Mouse (Mus musculus) gastrocnemius, adult 8-10 months (tissue): ENCODE measurements around the gene Car10. TPM values are rescaled to one million over a fixed set of nuclear protein-coding genes. Genes with fewer than 3 reads are reported as not detected.

Experiments used
- DNase-seq, 2 experiments: peaks; one replicate each; pipeline ENCODE4 v3.0.0; 2022; ENCODE audit warnings: low spot score in 2 of 2
- total RNA-seq, 4 experiments: library from RNA; stranded (reverse); gene quantifications; 2 replicates each; pipeline ENCODE4 v1.2.4; 2022

The Car10 gene
- total RNA-seq, 4 experiments from 2014 or later = not detected

DNA sequence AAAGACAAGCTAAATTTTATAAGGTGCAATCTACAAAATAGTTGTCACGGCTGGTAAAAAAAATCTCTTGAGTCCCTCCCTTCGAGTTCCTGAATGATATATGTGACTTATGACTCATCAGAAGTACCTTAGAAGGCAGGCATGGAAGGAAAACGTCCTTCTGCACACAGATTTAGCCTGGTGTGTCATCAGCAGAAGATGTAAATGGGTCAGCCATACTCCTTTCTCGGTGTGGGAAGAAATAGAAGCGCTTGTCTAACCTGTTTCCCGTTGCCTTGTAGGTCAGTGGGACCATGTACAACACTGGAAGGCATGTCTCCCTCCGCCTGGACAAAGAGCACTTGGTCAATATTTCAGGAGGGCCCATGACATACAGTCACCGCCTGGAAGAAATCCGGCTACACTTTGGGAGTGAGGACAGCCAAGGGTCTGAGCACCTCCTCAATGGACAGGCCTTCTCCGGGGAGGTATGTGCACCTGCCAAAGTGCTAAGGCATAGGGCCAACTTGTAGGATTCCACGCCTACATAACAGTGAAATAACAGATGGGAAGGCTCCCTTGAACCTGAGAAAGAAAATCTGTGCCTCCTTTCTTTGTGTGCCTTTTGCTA is 392.5 kb downstream of the Car10 start:
- DNase-seq = no peak

- DNase-seq = no peak
Observed at GRCm38 (mm10) chr11:93497896-93498295, 400.1 kb downstream of the Car10 start.

- no peak for DNase-seq
Observed at GRCm38 (mm10) chr11:93500442-93500841, 402.6 kb downstream of the Car10 start.

- no peak for DNase-seq
Observed at GRCm38 (mm10) chr11:93501671-93502070, 403.8 kb downstream of the Car10 start.

DNA sequence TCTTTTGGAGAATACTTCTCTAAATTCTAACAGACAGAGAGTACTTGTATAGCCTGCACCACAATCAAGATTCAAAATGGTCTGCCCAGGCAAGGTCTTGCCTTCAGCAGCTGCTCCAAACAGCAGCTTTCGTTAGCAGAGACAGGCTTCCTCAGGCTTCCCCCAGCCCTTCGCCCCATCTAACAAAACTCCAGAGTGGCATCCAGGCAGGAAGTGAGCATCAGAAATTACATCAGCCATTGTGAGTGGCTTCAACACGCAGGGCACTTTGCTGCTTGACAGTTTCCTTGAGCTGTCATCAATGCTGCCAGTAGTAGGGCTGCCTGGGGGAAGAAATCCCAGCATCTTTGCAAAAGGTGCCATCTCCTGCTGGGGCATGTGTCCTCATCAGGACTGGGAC is 405.0 kb downstream of the Car10 start:
- no peak for DNase-seq

GRCm38 (mm10) chr11:93503469-93503868 is 405.6 kb downstream of the Car10 start:
- no peak for DNase-seq

DNA sequence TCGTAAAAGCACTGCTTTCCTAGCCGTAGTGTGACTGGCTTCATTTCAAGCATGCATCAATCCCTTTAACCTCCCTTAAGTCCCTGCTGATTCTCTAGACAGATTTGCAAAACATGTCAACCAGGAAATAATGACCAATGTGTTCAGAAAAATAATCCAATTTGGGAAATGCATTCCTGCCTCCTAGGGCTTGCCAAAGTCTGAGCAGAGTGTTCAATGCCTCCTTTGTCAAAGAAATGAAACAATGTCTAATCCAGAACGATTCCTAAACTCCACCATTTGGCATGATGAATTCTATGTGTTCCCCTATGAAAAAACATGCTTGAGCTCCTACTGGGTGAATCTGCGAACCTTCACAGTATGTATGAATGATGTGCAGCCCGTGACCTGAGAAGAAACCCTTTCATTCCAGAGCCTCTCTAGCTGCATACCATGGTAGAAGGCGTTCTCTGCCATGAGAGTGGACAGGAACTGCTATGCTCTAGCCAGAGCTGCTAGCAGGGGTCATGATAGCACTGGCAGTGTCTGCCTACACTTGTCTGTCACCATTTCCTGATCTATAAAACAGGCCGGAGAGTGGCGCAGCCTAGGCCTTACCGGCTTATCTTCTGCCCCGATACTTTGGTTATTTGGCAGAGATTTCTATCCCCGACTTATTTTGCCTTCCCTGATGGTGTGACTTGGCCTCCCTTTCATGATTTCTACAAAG is 411.9 kb downstream of the Car10 start:
- no peak for DNase-seq

DNA sequence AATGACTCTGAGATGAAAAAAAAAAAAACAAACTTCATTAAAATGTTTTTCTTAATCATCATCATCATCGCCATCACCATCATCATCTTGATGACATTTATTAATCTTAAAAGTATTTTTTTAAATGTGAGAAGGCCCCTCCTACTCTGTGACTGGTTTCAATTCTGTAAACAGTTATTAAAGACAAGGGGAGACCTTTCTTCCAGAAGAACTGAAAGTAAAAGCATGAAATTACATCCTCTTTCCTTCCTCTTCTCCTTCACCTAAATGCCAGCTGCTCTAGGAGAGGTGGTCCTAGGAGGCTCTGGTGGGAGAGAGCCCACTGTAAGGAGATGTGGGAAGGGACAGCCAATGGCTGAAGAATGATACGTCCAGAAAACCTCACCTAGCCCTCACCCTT is 415.0 kb downstream of the Car10 start:
- DNase-seq = no peak

DNA sequence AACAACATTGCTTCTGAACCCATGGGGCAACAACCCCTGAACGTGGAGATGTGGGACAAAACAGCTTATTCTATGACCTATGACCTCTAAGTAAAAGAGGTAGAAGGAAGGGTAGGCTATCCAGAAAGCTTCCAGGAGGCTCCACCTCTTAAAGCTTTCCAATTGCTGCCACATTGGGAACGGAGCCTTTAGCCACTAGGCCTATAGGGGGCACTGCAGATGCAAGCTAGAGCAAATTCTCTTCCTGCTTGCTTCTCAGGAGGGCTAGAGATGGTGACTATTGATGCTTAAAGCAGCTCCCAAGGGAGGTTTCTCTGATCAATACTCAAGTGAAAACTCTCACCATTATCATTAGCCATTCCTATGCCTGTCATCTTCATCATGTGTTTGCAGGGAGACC is 416.6 kb downstream of the Car10 start:
- DNase-seq = no peak

DNA sequence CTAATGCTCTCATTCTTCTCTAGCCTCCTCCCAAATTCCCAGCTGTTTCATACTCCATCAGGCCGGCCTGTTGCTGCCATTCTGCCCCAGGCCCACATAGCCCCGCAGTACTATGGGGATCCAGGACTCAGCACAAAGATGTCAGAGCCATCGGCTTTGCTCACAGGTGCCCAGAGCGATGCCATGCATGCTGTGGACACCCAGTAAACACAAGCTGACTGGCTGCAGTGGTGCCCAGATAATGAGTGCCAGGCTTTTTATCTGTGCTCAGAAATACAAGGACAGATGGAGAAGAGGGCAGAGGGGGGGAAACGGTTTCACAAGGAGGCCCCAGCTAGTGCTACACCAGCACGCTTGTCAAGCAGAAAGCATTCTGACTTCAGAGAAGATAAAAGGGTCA is 417.7 kb downstream of the Car10 start:
- no peak for DNase-seq

DNA sequence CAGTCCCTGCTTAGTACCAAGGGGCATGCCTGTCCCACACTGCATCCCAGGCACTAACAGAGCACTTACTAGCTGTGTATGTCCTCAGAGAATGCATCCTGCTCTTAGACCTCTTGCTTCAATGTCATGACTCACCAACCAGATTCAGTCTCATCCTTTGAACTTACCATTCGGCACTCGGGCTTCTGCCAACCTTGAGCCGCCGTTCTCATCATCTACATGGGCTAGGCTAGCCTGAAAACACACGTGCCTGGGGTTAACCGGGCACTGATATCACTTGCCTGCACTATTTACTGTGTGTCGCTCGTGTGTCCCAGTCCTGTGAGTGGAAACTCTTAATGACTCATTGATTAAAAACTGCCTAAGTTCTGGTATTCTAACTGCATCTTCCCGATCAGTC is 418.4 kb downstream of the Car10 start:
- DNase-seq = no peak

GRCm38 (mm10) chr11:93516946-93517345 is 419.1 kb downstream of the Car10 start:
- no peak for DNase-seq

DNA sequence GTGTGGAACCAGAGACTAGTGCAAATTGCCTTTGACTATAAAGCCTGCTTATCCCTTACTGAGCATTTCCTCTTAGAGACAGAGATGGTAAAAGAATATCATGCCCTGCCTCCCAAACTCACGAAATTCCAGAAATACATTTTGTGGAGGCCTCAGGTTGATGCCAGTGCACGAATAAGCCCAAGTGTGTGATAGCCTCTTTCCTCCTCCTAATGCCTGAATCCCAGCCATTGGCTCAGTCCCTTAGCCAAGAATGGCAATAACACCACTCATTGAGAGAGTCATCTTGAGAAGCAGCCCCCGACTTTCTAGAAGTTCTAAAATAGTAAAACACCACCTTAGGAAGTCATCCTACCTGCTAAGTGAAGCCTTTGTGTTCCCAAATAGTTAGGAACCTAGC is 424.7 kb downstream of the Car10 start:
- DNase-seq = no peak

DNA sequence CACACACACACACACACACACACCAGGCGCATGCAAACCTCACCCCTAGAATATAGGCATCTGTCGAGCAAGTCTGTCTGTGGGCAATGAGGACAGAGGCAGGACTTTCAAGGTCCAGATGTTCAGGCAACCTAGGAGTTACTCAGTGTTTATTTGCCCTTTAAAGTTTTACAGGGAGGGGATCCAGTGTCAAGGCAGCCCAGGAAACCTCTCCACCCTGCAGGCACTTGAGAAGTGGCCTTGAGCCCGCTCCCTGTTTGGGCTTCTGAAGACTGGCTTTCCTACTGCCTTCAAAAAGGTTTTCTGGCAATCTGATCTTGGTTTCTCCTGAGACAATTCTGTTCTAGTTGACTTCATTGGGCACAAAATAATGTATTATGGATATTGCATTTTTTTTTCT is 428.1 kb downstream of the Car10 start:
- DNase-seq = no peak

DNA sequence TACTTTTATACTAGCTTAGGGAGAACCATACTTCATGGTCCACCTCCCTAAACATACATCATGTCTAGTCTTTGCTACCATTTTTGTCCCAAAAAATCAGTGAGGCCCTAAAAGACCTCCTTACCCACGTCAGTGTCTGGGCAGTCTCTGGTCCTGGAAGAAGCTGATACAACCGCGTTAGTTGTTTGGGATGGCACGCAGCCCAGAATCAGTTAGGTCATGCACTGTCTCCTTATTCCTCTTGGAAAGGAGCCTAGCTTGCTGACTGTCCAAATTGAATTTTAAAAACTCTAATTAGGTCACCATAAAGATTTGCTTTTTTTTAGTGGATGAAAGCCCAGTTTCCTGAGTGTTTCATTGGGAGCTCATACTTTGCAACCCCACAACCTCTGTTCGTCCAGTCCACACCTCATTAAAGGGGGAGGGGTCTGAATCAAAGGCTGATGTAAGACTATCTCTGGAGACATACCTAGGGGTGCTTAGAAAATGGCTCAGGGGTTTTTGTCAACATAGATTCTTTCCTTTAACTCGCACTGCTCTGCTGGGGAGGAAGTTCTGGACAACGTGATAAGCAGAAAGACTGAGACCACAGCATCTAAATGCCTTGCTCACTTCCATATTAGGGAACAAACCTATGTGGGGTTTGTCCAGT is 433.3 kb downstream of the Car10 start:
- peak; percentile 22 to 23 for DNase-seq

- DNase-seq = no peak
Observed at GRCm38 (mm10) chr11:93536244-93536643, 438.4 kb downstream of the Car10 start.

DNA sequence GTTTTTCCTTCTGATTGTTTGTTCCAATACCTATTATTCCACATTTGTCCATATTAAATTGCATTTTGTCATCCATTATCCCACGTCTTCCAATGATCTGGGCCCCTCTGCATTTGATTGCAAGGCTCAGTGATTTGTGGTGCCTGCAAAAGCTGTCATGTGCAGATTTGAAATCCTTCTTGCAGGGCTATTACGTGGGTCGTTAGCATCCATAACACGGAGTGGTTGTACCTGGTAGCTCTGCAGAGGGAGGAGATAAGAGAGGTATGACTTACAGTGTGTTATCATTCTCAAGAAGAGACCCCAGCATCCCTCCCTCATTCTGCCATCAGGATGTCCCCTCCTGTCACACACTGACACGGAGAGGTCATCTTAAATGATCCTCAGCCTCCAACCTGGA is 451.1 kb downstream of the Car10 start:
- DNase-seq = no peak

DNA sequence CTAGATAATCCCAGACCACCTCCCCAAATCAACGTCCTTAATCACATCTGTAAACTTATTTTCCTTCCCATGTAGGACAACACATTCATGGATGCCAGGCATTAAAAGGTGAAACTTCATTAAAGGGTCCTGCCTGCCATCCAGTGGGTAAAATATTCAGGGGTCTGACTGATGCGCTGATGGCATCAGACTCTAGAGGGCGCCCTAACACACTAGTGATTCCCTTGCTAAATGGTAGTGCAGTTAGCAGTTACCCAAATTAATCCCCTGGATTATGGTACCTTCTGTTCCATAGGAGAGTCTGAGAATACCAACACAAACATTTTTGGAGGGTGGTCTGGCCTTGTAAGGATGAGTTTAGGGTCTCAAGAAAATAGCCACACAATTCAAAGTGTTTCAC is 453.1 kb downstream of the Car10 start:
- DNase-seq = no peak

DNA sequence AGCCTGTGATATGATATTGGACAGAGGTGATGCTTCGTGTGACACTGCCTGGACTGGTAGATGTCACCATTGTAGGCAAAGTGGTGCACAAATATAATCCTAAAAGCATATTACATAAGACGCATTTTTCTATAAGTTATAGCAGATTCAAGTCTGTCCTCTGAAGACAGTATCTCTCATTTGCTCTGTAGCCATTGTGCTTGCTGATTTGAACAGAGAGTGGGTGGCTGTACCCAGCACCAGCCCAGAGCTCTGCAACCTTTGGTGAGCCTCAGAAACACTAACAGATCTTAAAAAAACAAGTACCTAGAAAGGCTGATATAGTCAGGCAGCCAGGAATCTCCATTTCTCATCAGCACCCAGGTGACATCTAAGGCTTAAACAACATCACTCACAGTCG is 461.3 kb downstream of the Car10 start:
- no peak for DNase-seq

DNA sequence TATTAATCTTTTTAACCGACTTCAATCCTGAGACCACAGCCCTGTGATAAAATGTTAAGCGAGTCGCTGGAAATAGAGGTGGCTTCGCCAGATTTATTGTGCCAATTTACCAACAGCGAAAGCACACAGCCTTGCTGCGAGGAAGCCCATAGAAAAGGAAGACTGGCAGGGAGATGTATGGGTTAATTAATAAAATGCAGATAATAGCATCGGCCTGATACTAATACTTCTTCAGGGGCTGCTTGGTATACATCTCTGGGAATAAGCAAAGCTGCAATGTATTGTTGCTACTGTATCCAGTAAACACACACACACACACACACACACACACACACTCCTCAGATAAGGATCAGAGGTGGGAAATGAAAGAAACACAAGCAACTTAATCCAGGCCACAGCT is 462.7 kb downstream of the Car10 start:
- no peak for DNase-seq

DNA sequence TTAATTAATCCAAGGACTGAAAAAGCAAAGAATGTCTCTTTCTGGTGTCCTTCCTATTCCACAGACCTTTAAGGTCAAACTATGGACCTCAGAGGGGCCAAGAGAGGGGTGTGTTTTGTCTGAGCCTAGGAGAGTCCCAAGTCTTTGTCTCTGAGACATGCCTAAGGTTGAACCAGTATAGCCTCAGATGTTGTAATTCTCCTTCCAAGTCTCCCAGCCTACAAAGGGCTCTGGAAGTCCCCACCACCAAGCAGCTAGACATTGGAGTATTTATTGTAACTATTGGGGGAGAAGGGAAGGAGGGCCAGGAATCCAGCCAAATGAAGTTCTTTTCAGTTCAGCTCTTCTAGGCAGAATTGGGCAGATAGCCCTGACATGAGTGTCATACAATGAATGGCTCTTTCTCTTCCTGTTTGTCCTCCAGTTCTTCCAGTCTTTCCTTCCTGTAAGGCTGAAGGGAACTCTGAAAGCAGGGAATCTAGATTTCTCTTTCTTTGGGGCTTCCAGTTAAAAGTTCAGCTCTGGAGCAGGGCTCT is 464.6 kb downstream of the Car10 start:
- no peak for DNase-seq

- no peak for DNase-seq
Observed at GRCm38 (mm10) chr11:93565756-93566155, 467.9 kb downstream of the Car10 start.
